Mouse (Mus musculus): ENCODE results near the gene Mtfmt.

DNA sequence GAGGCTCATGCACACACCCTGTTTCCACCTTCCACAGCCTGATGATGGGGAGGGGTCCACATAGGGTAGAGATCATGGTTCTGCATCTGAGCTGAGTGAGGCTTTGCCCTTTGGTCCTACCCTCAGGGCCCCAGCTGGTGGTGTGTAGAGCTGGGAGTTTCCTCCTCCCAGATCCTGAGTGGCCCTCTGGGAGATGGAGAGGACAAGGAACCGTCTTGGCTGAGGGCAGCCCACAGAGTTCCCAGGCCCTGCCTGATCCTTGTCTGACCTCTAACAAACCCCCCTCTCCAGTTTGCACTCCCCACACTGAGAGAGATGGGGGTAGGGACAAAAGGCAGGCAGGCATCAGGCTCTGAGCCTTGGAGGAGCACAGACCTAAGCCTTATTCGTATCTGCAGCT lies 41.2 kb upstream of the Mtfmt start:
- TF ChIP-seq CTCF (IDR thresholded peaks at IDR 0.05; ENCODE audit: control insufficient read depth, insufficient read depth, low read length) = no peak
- no peak for TF ChIP-seq POLR2A (IDR thresholded peaks at IDR 0.05; ENCODE audit: borderline replicate concordance, control insufficient read depth, low read depth, low read length)

Measured in bone marrow, adult 2 months (tissue).